Mouse (Mus musculus) testis, adult 2 months (tissue): Measurements from ENCODE around the gene Mgat1.

ENCODE experiments used
- CTCF ChIP-seq: fragments of 200-500 bp; IDR thresholded peaks from 2 replicates; pipeline ENCODE4 v1.5.1; 2012; ENCODE audit warnings: low read depth, mild to moderate bottlenecking, inconsistent platforms, low read length, moderate library complexity; ENCODE audit not compliant: control insufficient read depth, insufficient read depth, insufficient replicate concordance
- POLR2A ChIP-seq: fragments of 200-500 bp; IDR thresholded peaks from 2 replicates; pipeline ENCODE4 v1.6.1; 2012; ENCODE audit warnings: low read depth, mild to moderate bottlenecking, inconsistent platforms, low read length, moderate library complexity; ENCODE audit not compliant: control insufficient read depth

- TF ChIP-seq POLR2A, result no peak
- TF ChIP-seq CTCF, result no peak
Observed at GRCm38 (mm10) chr11:49232781-49233180, 11.2 kb upstream of the Mgat1 start.
